Mouse (Mus musculus): Measurements from ENCODE around the gene Glod4. TPM values are rescaled to one million over a fixed set of nuclear protein-coding genes. Genes with fewer than 3 reads are reported as not detected.

The Glod4 gene
- polyA plus RNA-seq, 1 experiment from 2014 or later = 92.9 TPM

DNA sequence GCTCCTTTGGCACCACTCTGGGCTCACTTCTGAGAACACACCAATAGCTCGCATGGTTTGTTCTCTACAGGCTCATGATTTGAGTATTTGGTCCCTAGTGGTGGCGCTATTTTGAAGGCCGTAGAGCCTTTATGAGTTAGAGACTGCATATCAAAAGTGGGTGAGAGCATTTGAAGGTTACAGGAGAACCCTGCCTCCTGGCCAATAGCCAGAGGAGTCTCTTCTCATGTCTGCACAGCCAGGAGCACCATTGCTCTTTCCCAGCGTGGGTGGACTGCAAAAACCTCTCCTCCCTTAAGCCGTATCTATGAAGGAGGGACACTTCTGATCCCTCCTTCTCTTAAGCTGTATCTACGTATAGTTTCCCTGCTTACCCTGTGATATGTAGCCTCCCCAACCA, 166.2 kb downstream of the Glod4 start:
- DNase-seq (ENCODE audit: low spot score) (no peak), ATAC-seq (ENCODE audit: low FRiP score, low TSS enrichment) (no peak)
- H3K4me3 ChIP-seq (ENCODE audit: low read depth, low read length) = no peak overlapping the region
- peaks cover 3% of the 10 kb centered on the region; the same call in 1 of the 2 replicates for H3K36me3 ChIP-seq (ENCODE audit: control insufficient read depth, insufficient read depth, low read length)
- H3K9ac ChIP-seq (ENCODE audit: low read length) = no peak overlapping the region
- H3K27ac ChIP-seq (replicated peaks) = no peak overlapping the region
- no peak overlapping the region for H3K4me2 ChIP-seq (replicated peaks; ENCODE audit: low read depth)
- WGBS = 89% methylated on average over 6 of the region's 6 CpGs
- H3K9me3 ChIP-seq (ENCODE audit: control insufficient read depth, low read length) = no peaks in the 10 kb centered on the region
- TF ChIP-seq EP300 (optimal IDR thresholded peaks at IDR 0.05) (no peak), CTCF (IDR thresholded peaks at IDR 0.05; ENCODE audit: low read depth) (no peak)
- H3K27me3 ChIP-seq (ENCODE audit: control insufficient read depth, insufficient read depth, low read length) = no peaks in the 10 kb centered on the region
- no peaks in the 10 kb centered on the region for H3K4me1 ChIP-seq (replicated peaks; ENCODE audit: control insufficient read depth, insufficient read depth)

DNA sequence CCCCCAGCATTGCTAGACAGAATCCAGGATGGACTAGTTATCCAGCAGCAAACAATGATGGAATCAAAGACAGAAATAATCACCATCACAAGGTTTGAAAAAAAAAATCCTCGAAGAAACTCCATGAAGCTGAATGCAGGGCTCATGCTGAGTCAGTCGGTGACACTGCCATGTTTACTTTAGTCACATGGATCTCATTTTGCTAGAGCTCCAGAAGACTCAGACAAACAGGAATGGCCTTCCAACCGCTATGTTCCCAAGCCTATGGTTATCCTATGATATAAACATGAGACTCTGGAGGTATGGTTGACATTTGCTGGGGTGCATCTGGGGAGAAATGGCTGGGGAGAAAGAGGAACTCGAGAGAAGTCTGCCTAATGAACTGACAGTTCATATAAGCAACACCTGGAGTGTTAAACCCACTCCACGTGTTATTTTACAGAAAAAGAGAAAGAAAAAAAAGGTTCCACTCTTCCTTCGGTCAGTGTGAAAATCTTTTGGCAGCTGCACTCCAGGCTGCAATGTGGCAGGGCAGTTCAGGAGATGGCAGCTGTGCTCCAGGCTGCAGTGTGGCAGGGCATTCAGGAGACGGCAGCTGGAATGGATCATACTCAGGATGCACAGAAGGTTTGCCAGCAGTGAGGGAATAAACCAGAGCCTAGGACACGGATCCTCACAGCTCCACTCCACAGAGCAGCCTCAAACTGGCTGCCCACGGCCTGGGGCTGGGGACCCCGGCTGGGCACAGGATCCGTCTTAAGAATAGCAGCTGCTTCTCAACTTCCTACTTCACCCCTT, 169.0 kb downstream of the Glod4 start:
- Histone ChIP-seq H3K27ac (replicated peaks) (0 out of 2 replicates have a peak overlapping the region, but pooled peaks have one; percentile 24), H3K36me3 (ENCODE audit: control insufficient read depth, insufficient read depth, low read length) (peaks cover 6% of the 10 kb centered on the region), H3K4me1 (replicated peaks; ENCODE audit: control insufficient read depth, insufficient read depth) (no peaks in the 10 kb centered on the region), H3K27me3 (ENCODE audit: control insufficient read depth, insufficient read depth, low read length) (no peaks in the 10 kb centered on the region), H3K4me2 (replicated peaks; ENCODE audit: low read depth) (no peak overlapping the region), H3K9ac (ENCODE audit: low read length) (no peak overlapping the region), H3K4me3 (ENCODE audit: low read depth, low read length) (no peak overlapping the region), H3K9me3 (ENCODE audit: control insufficient read depth, low read length) (no peaks in the 10 kb centered on the region)
- 33% methylated on average over 11 of the region's 11 CpGs for WGBS
- ATAC-seq (ENCODE audit: low FRiP score, low TSS enrichment) = peak; percentile 38; the same call in 1 of the 2 replicates
- DNase-seq (ENCODE audit: low spot score) = no peak
- TF ChIP-seq CTCF (IDR thresholded peaks at IDR 0.05; ENCODE audit: low read depth) (peak; percentile 23), EP300 (optimal IDR thresholded peaks at IDR 0.05) (no peak)

Other genes with a start within 250 kb of the Glod4 start
- gene 1700016K19Rik, start 243.8 kb downstream of the Glod4 start, polyA plus RNA-seq (2015; fragmentation: Nextera tagmentation; extraction: Ambion mirVana) = 3.7 and 4.4 TPM in 2 replicates
- gene Rflnb, start 215.9 kb downstream of the Glod4 start, polyA plus RNA-seq (2015; fragmentation: Nextera tagmentation; extraction: Ambion mirVana) = 46.0 and 48.7 TPM in 2 replicates
- 42.9 and 43.8 TPM in 2 replicates for gene Vps53, start 64.1 kb downstream of the Glod4 start, polyA plus RNA-seq (2015; fragmentation: Nextera tagmentation; extraction: Ambion mirVana)
- 328 and 372 TPM in 2 replicates for gene Fam57a, start 64.1 kb downstream of the Glod4 start, polyA plus RNA-seq (2015; fragmentation: Nextera tagmentation; extraction: Ambion mirVana)
- gene Dbil5, start 26.1 kb downstream of the Glod4 start, polyA plus RNA-seq (2015; fragmentation: Nextera tagmentation; extraction: Ambion mirVana) = 4.0 and 4.7 TPM in 2 replicates
- 18.5 and 21.9 TPM in 2 replicates for gene Gemin4, start 26.1 kb downstream of the Glod4 start, polyA plus RNA-seq (2015; fragmentation: Nextera tagmentation; extraction: Ambion mirVana)
- gene Mrm3, start within 50 bp of the Glod4 start, polyA plus RNA-seq (2015; fragmentation: Nextera tagmentation; extraction: Ambion mirVana) = 13.4 and 14.7 TPM in 2 replicates
- gene Nxn, start 155.4 kb upstream of the Glod4 start, polyA plus RNA-seq (2015; fragmentation: Nextera tagmentation; extraction: Ambion mirVana) = 22.4 and 24.0 TPM in 2 replicates
- 75.7 and 82.1 TPM in 2 replicates for gene Timm22, start 163.2 kb upstream of the Glod4 start, polyA plus RNA-seq (2015; fragmentation: Nextera tagmentation; extraction: Ambion mirVana)